Mouse (Mus musculus) limb, embryonic 14.5 days (tissue): ENCODE data around the gene Dst. TPM values are rescaled to one million over a fixed set of nuclear protein-coding genes. Genes with fewer than 3 reads are reported as not detected.
A peak's percentile ranks its signal among the peaks of the same experiment; 100 is the strongest.

ENCODE experiments used
- ATAC-seq: fragments of 200-750 bp; cut with Nextera tagmentation; 2 replicates; pipeline ENCODE4 v1.8.0; 2017; ENCODE audit warnings: low read depth, moderate number of reproducible peaks, moderate TSS enrichment; ENCODE audit not compliant: low FRiP score
- DNase-seq: peaks from one replicate; pipeline ENCODE4 v3.0.0-alpha.2; 2015; ENCODE audit warnings: low spot score
- H3K27ac ChIP-seq: fragments of 300-500 bp; sonication (generic); replicated peaks from 2 replicates; pipeline ENCODE4 v1.5.1; 2014; ENCODE audit warnings: low read depth, mild to moderate bottlenecking, low read length, moderate library complexity, mixed read lengths
- H3K27me3 ChIP-seq: fragments of 300-500 bp; sonication (generic); 2 replicates; pipeline ENCODE4 v1.6.1; 2014; ENCODE audit warnings: low read length, mixed read lengths; ENCODE audit not compliant: control insufficient read depth, insufficient read depth
- H3K36me3 ChIP-seq: fragments of 300-500 bp; sonication (generic); 2 replicates; pipeline ENCODE4 v1.6.1; 2014; ENCODE audit warnings: mild to moderate bottlenecking, low read length, moderate library complexity, mixed read lengths; ENCODE audit not compliant: control insufficient read depth, insufficient read depth
- H3K4me1 ChIP-seq: fragments of 300-500 bp; sonication (generic); 2 replicates; pipeline ENCODE4 v1.6.1; 2014; ENCODE audit warnings: antibody characterized with exemption, low read length, mixed read lengths; ENCODE audit not compliant: control insufficient read depth, insufficient read depth
- H3K4me2 ChIP-seq: fragments of 300-500 bp; sonication (generic); replicated peaks from 2 replicates; pipeline ENCODE4 v1.6.1; 2014; ENCODE audit warnings: low read depth, mild to moderate bottlenecking, low read length, moderate library complexity; ENCODE audit not compliant: severe bottlenecking
- H3K4me3 ChIP-seq: fragments of 300-500 bp; sonication (generic); replicated peaks from 2 replicates; pipeline ENCODE4 v1.5.1; 2014; ENCODE audit warnings: low read length
- H3K9ac ChIP-seq: fragments of 300-500 bp; sonication (generic); 2 replicates; pipeline ENCODE4 v1.6.1; 2014; ENCODE audit warnings: mild to moderate bottlenecking, low read depth, low read length, moderate library complexity; ENCODE audit not compliant: severe bottlenecking
- H3K9me3 ChIP-seq: fragments of 300-500 bp; sonication (generic); 2 replicates; pipeline ENCODE4 v1.6.1; 2016; ENCODE audit warnings: low read length; ENCODE audit not compliant: control insufficient read depth
- POLR2A ChIP-seq: fragments of 200-500 bp; IDR thresholded peaks from 2 replicates; pipeline ENCODE4 v1.8.0; 2012; ENCODE audit warnings: inconsistent platforms, mild to moderate bottlenecking, moderate library complexity, borderline replicate concordance; ENCODE audit not compliant: insufficient read depth, insufficient read length; ENCODE audit errors: extremely low read depth
- WGBS: fragments of 180-500 bp; shearing (Covaris S2); extraction: QIAGEN DNeasy Blood & Tissue Kit; methylation state at CpG from one replicate; pipeline ENCODE4 v1.1.7; 2014; 5-methylcytosine and 5-hydroxymethylcytosine counted together
- polyA plus RNA-seq, 2 experiments: library from polyadenylated mRNA; depleted of rRNA in 1 of 2; stranded (reverse) in 1 of 2; unstranded in 1 of 2; fragments of >200 nt; fragmentation: Nextera tagmentation in 1 of 2; extraction: Ambion mirVana in 1 of 2; gene quantifications; 2 replicates each; pipeline versions ENCODE4 v1.2.1 to v1.2.3; 2012 to 2014

Dst gene
- polyA plus RNA-seq, 2 experiments = 34.9 to 42.5 TPM

GRCm38 (mm10) chr1:34237689-34238091 lies 329.7 kb downstream of the Dst start:
- H3K4me2 ChIP-seq = 0 out of 2 replicates have a peak overlapping the region, but pooled peaks have one; percentile 90

DNA sequence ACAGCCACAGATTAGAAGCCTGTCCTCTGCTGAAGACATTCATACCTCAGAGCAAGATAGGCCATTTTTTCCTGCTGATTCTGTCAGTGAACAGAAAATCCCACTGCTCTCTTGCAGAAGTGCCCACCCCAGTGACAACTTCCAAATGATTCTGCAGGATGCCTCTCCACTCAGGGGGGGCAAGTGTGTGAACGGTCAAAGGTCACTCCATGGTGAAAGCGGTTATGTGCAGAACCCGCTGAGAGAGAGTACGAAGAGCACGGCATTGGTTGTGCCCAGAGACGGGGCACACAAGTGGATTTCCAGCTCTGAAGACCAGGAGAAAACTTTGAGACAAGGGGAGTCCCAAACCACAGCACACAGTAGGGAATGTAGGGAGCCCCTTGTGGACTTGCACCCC lies 330.2 kb downstream of the Dst start:
- Histone ChIP-seq H3K27me3 (no peaks in the 10 kb centered on the region), H3K4me1 (peaks cover 15% of the 10 kb centered on the region; the same call in 1 of the 2 replicates), H3K4me2 (no peak overlapping the region), H3K9ac (no peak overlapping the region), H3K9me3 (no peaks in the 10 kb centered on the region), H3K27ac (no peak overlapping the region), H3K4me3 (no peak overlapping the region), H3K36me3 (0 out of 2 replicates have a peak, but pooled peaks cover 3% of the 10 kb centered on the region)
- no peak for TF ChIP-seq POLR2A
- 94% methylated on average over 6 of the region's 6 CpGs for WGBS
- ATAC-seq (no peak), DNase-seq (no peak)

More at GRCm38 (mm10) chr1:34237689-34238091, 329.7 kb downstream of the Dst start:
- Histone ChIP-seq H3K27me3 (no peaks in the 10 kb centered on the region), H3K4me1 (peaks cover 15% of the 10 kb centered on the region; the same call in 1 of the 2 replicates), H3K36me3 (0 out of 2 replicates have a peak, but pooled peaks cover 2% of the 10 kb centered on the region), H3K27ac (no peak overlapping the region), H3K9ac (no peak overlapping the region), H3K4me3 (no peak overlapping the region), H3K9me3 (no peaks in the 10 kb centered on the region)
- TF ChIP-seq POLR2A = no peak
- WGBS = 80% methylated on average over 12 of the region's 12 CpGs
- DNase-seq (no peak), ATAC-seq (no peak)

- H3K9ac ChIP-seq = no peak overlapping the region
- no peaks in the 10 kb centered on the region for H3K4me1 ChIP-seq
- ATAC-seq (no peak), DNase-seq (no peak)
- no peak overlapping the region for H3K4me3 ChIP-seq
- WGBS = 94% methylated on average over 10 of the region's 10 CpGs
- H3K27ac ChIP-seq = no peak overlapping the region
- no peaks in the 10 kb centered on the region for H3K9me3 ChIP-seq
- no peaks in the 10 kb centered on the region for H3K27me3 ChIP-seq
- no peak overlapping the region for H3K4me2 ChIP-seq
- H3K36me3 ChIP-seq = peaks cover 41% of the 10 kb centered on the region
- TF ChIP-seq POLR2A = no peak
These were observed 336.7 kb downstream of the Dst start for GRCm38 (mm10) chr1:34244678-34245077.

GRCm38 (mm10) chr1:34245951-34246641 lies 338.1 kb downstream of the Dst start:
- Histone ChIP-seq H3K4me2 (no peak overlapping the region), H3K9ac (no peak overlapping the region), H3K4me1 (no peaks in the 10 kb centered on the region), H3K4me3 (no peak overlapping the region), H3K27ac (no peak overlapping the region), H3K9me3 (no peaks in the 10 kb centered on the region), H3K27me3 (no peaks in the 10 kb centered on the region), H3K36me3 (peaks cover 50% of the 10 kb centered on the region)
- DNase-seq (no peak), ATAC-seq (no peak)
- WGBS = 86% methylated on average over 15 of the region's 15 CpGs
- TF ChIP-seq POLR2A = no peak

GRCm38 (mm10) chr1:34246642-34246987 lies 338.6 kb downstream of the Dst start:
- Histone ChIP-seq H3K27ac (no peak overlapping the region), H3K9me3 (no peaks in the 10 kb centered on the region), H3K4me1 (no peaks in the 10 kb centered on the region), H3K27me3 (no peaks in the 10 kb centered on the region), H3K4me2 (no peak overlapping the region), H3K9ac (no peak overlapping the region), H3K36me3 (peaks cover 51% of the 10 kb centered on the region), H3K4me3 (no peak overlapping the region)
- ATAC-seq = no peak
- TF ChIP-seq POLR2A = no peak
- 85% methylated on average over 8 of the region's 8 CpGs for WGBS
- no peak for DNase-seq
